Mouse (Mus musculus) forebrain, postnatal 0 days (tissue): Measurements from ENCODE around the gene Twist1. TPM values are rescaled to one million over a fixed set of nuclear protein-coding genes. Genes with fewer than 3 reads are reported as not detected.

Source experiments
- ATAC-seq: fragments of 200-750 bp; cut with Nextera tagmentation; 2 replicates; pipeline ENCODE4 v1.8.0; 2017; ENCODE audit warnings: mild to moderate bottlenecking, moderate library complexity
- DNase-seq: peaks from one replicate; pipeline ENCODE4 v3.0.0-alpha.2; 2015
- H3K27ac ChIP-seq: fragments of 300-500 bp; sonication (generic); 2 replicates; pipeline ENCODE4 v1.5.1; 2014; ENCODE audit warnings: low read depth, mild to moderate bottlenecking, antibody characterized with exemption, low read length, moderate library complexity, mixed read lengths
- H3K27me3 ChIP-seq: fragments of 300-500 bp; sonication (generic); 2 replicates; pipeline ENCODE4 v1.6.1; 2014; ENCODE audit warnings: mild to moderate bottlenecking, low read length, mixed read lengths; ENCODE audit not compliant: insufficient read depth
- H3K36me3 ChIP-seq: fragments of 300-500 bp; sonication (generic); 2 replicates; pipeline ENCODE4 v1.6.1; 2014; ENCODE audit warnings: mild to moderate bottlenecking, moderate library complexity; ENCODE audit not compliant: insufficient read depth
- H3K4me1 ChIP-seq: fragments of 300-500 bp; sonication (generic); 2 replicates; pipeline ENCODE4 v1.6.1; 2014; ENCODE audit warnings: antibody characterized with exemption; ENCODE audit not compliant: insufficient read depth
- H3K4me2 ChIP-seq: fragments of 300-500 bp; sonication (generic); 2 replicates; pipeline ENCODE4 v1.6.1; 2014; ENCODE audit warnings: low read depth, mild to moderate bottlenecking, moderate library complexity
- H3K4me3 ChIP-seq: fragments of 300-500 bp; sonication (generic); 2 replicates; pipeline ENCODE4 v1.5.1; 2014; ENCODE audit warnings: low read depth, low read length, mixed read lengths
- H3K9ac ChIP-seq: fragments of 300-500 bp; sonication (generic); 2 replicates; pipeline ENCODE4 v1.6.1; 2014; ENCODE audit warnings: mild to moderate bottlenecking
- H3K9me3 ChIP-seq: fragments of 300-500 bp; sonication (generic); 2 replicates; pipeline ENCODE4 v1.6.1; 2016; ENCODE audit warnings: low read length
- CTCF ChIP-seq: sonication (generic); IDR thresholded peaks from 2 replicates; pipeline ENCODE4 v1.5.1; 2016; ENCODE audit warnings: antibody characterized with exemption, control low read depth, low read depth
- WGBS: fragments of 180-500 bp; shearing (Covaris S2); extraction: QIAGEN DNeasy Blood & Tissue Kit; methylation state at CpG from one replicate; pipeline ENCODE4 v1.1.7; 2014; 5-methylcytosine and 5-hydroxymethylcytosine counted together
- polyA plus RNA-seq: library from polyadenylated mRNA; unstranded; fragments of >200 nt; fragmentation: Nextera tagmentation; extraction: Ambion mirVana; gene quantifications from 2 replicates; pipeline ENCODE4 v1.2.1, GENCODE M21; 2015
- total RNA-seq: library from RNA; depleted of rRNA; stranded (reverse); fragments of >200 nt; gene quantifications from 2 replicates; pipeline ENCODE4 v1.2.3, GENCODE M21; 2014

Twist1 gene
- total and polyA plus RNA-seq, 2 experiments from 2014 or later, result 0.73 to 4.1 TPM

GRCm38 (mm10) chr12:33955606-33956295 is 1.7 kb upstream of the Twist1 start:
- peaks cover 62% of the 10 kb centered on the region for H3K27me3 ChIP-seq
- no peaks in the 10 kb centered on the region for H3K9me3 ChIP-seq
- H3K4me2 ChIP-seq, result no peak overlapping the region
- ATAC-seq (no peak), DNase-seq (no peak)
- TF ChIP-seq CTCF, result no peak
- H3K4me1 ChIP-seq, result no peaks in the 10 kb centered on the region
- no peaks in the 10 kb centered on the region for H3K36me3 ChIP-seq
- H3K9ac ChIP-seq, result no peak overlapping the region
- no peak overlapping the region for H3K27ac ChIP-seq
- no peak overlapping the region for H3K4me3 ChIP-seq
- WGBS, result 4% methylated on average over 28 of the region's 28 CpGs

GRCm38 (mm10) chr12:33956576-33957399 is 683 bp upstream of the Twist1 start:
- H3K4me3 ChIP-seq, result peak overlapping the region; percentile 43
- 0 out of 2 replicates have a peak, but pooled peaks have one; percentile 12 for ATAC-seq
- no peak overlapping the region for H3K9ac ChIP-seq
- no peak overlapping the region for H3K27ac ChIP-seq
- peaks cover 69% of the 10 kb centered on the region for H3K27me3 ChIP-seq
- no peaks in the 10 kb centered on the region for H3K36me3 ChIP-seq
- 1% methylated on average over 36 of the region's 43 CpGs for WGBS
- TF ChIP-seq CTCF, result no peak
- no peaks in the 10 kb centered on the region for H3K4me1 ChIP-seq
- DNase-seq, result peak; percentile 39
- peak overlapping the region; percentile 76 for H3K4me2 ChIP-seq
- H3K9me3 ChIP-seq, result no peaks in the 10 kb centered on the region

DNA sequence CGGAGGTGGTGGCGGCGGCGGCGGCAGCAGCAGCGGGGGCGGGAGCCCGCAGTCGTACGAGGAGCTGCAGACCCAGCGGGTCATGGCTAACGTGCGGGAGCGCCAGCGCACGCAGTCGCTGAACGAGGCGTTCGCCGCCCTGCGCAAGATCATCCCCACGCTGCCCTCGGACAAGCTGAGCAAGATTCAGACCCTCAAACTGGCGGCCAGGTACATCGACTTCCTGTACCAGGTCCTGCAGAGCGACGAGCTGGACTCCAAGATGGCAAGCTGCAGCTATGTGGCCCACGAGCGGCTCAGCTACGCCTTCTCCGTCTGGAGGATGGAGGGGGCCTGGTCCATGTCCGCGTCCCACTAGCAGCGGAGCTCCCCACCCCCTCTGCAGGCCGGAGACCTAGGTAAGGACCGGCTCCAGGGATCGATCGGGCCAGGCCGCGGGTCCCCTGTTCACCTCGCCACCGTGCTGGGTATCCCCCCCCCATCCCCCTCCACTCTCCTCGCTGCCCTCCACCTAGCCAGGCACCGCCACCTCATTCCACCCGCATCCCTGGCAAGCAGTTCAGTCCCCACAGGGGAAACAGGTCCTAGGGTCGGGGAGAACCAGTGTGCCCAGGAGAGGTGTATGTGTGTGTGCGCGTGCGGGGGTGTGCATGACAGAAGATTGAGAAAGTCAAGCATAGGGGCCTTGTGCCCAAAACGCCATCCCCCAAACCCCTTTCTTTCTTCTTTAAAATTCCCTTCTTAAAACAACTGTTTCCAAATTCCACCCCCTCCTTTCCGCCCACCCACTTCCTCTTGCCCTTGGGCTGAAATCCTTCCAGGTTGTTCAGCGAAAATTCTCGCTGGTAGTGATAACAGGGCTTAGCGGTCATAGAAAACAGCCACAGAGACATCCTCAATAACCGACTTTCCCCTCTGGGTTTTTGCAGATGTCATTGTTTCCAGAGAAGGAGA is 1.0 kb downstream of the Twist1 start:
- H3K4me3 ChIP-seq, result peak overlapping the region; percentile 43
- WGBS, result under 1% methylated on average over 54 of the region's 56 CpGs
- no peaks in the 10 kb centered on the region for H3K4me1 ChIP-seq
- no peaks in the 10 kb centered on the region for H3K36me3 ChIP-seq
- peak; percentile 61 for ATAC-seq
- no peak for TF ChIP-seq CTCF
- H3K27me3 ChIP-seq, result peaks cover 76% of the 10 kb centered on the region
- peak overlapping the region; percentile 33; the same call in 1 of the 2 replicates for H3K9ac ChIP-seq
- H3K9me3 ChIP-seq, result no peaks in the 10 kb centered on the region
- peak overlapping the region; percentile 76 for H3K4me2 ChIP-seq
- H3K27ac ChIP-seq, result no peak overlapping the region
- peak; percentile 36 for DNase-seq

DNA sequence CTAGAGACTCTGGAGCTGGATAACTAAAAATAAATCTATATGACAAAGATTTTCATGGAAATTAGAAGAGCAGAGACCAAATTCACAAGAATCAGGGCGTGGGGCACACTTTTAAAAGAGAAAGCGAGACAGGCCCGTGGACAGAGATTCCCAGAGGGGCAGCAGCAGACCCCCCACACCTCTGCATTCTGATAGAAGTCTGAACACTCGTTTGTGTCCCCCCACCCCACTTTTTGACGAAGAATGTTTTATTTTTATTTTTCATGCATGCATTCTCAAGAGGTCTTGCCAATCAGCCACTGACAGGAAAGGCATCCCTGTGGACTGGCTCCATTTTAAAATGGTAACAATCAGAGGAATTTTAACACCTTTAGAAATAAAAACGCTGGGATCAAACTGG is 1.7 kb downstream of the Twist1 start:
- peaks cover 75% of the 10 kb centered on the region for H3K27me3 ChIP-seq
- ATAC-seq, result no peak
- TF ChIP-seq CTCF, result no peak
- peak; percentile 26 for DNase-seq
- H3K36me3 ChIP-seq, result no peaks in the 10 kb centered on the region
- WGBS, result 2% methylated on average over 6 of the region's 6 CpGs
- no peak overlapping the region for H3K27ac ChIP-seq
- no peaks in the 10 kb centered on the region for H3K4me1 ChIP-seq
- H3K4me3 ChIP-seq, result no peak overlapping the region
- no peak overlapping the region for H3K9ac ChIP-seq
- H3K4me2 ChIP-seq, result no peak overlapping the region
- no peaks in the 10 kb centered on the region for H3K9me3 ChIP-seq

DNA sequence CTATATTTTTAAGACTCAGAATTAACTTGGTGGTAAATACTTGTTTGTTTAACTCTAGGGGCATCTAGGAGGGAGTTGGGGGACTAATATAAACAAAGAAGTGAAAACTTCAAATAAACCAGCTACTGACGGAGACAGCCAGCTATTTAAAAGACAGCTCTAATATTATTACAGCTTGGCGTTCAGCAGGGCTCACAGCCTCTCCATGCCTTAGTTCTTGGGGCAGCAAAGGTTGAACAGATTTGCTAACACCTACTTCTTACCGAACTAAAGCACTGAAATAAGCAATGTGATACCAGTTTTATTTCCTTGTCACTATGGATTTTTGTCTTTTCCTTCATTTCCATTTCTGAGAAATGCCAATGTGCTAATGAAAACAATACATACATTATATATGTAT is 2.4 kb downstream of the Twist1 start:
- no peaks in the 10 kb centered on the region for H3K36me3 ChIP-seq

GRCm38 (mm10) chr12:33961013-33961412 is 3.5 kb downstream of the Twist1 start:
- no peak for DNase-seq
- H3K27me3 ChIP-seq, result peaks cover 78% of the 10 kb centered on the region

More for the DNA sequence above, 2.4 kb downstream of the Twist1 start:
- TF ChIP-seq CTCF, result no peak
- ATAC-seq (no peak), DNase-seq (peak; percentile 47)
- Histone ChIP-seq H3K27me3 (peaks cover 77% of the 10 kb centered on the region), H3K4me3 (no peak overlapping the region), H3K27ac (no peak overlapping the region), H3K4me1 (no peaks in the 10 kb centered on the region), H3K4me2 (no peak overlapping the region), H3K9ac (no peak overlapping the region), H3K9me3 (no peaks in the 10 kb centered on the region)
- WGBS, result 7% methylated on average over 3 of the region's 3 CpGs

More at GRCm38 (mm10) chr12:33961013-33961412, 3.5 kb downstream of the Twist1 start:
- H3K4me3 ChIP-seq, result no peak overlapping the region
- 14% methylated on average over 5 of the region's 5 CpGs for WGBS
- H3K9me3 ChIP-seq, result no peaks in the 10 kb centered on the region
- TF ChIP-seq CTCF, result no peak
- no peak overlapping the region for H3K27ac ChIP-seq
- H3K9ac ChIP-seq, result no peak overlapping the region
- no peaks in the 10 kb centered on the region for H3K36me3 ChIP-seq
- no peak overlapping the region for H3K4me2 ChIP-seq
- H3K4me1 ChIP-seq, result no peaks in the 10 kb centered on the region
- ATAC-seq, result no peak
